Comparison of ENCODE assay signal across 12 mouse cellular contexts in the genomic region with DNA sequence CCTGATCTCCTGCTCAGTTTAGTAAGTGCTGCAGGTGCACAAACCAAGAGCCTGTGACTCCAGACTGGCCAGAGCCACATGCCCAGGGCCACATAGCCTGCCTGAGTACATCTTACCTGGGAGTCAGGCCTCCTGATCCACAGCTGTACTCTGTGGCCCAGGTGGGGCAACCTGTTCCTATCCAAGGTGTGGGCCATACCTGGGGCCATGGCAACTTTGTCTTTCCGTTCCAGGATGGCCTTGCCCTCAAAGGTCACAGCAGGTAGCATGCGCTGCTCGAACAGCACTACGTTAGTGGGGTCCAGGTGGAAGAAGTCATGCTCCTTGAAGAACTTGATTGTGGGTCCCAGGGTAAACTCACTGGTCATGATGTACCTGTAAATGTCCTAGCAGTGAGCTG. TPM values are rescaled to one million over a fixed set of nuclear protein-coding genes. Genes with fewer than 3 reads are reported as not detected.
A peak's percentile ranks its signal among the peaks of the same experiment; 100 is the strongest.
DNase-seq lines count a peak whose midpoint lies in the region; ATAC-seq and TF ChIP-seq lines count a peak whose summit lies in the region.
"Had no signal": no experiment of that assay in that cellular context is flagged by ENCODE, and none has a peak within 500 bp of the region (broad histone marks: within the 10 kb centered on the region; RNA-seq: fewer than 3 reads in every experiment).

No protein-coding gene starts in this region.

- no peak for TF ChIP-seq CTCF in cerebellum, adult 2 months (IDR thresholded peaks at IDR 0.05; ENCODE audit: borderline replicate concordance, insufficient read depth, low read depth, low read length)

- H3K4me2 ChIP-seq in midbrain, embryonic 14.5 days (ENCODE audit: low read length): no peak overlapping the region; the same call in 1 of the 2 replicates
- H3K4me2 ChIP-seq in midbrain, embryonic 11.5 days: no peak overlapping the region
- peak overlapping the region; percentile 95 for H3K4me2 ChIP-seq in intestine, embryonic 15.5 days (replicated peaks)
- H3K4me2 ChIP-seq in stomach, embryonic 14.5 days (replicated peaks; ENCODE audit: low read depth, low read length): peak overlapping the region; percentile 99

- DNase-seq in heart, embryonic 10.5 days (ENCODE audit: low spot score): no peak
- no peak for DNase-seq in heart, adult 18-20 months
- DNase-seq in midbrain, embryonic 14.5 days: no peak
- DNase-seq in midbrain, embryonic 11.5 days (ENCODE audit: low spot score, missing footprints): no peak
- no peak for DNase-seq in testis, postnatal 14 days (ENCODE audit: low spot score)
- DNase-seq in cerebellum, adult 2 months: no peak
- DNase-seq: embryo, embryonic 11 days; right cerebral cortex, postnatal 25 days had no signal

- peaks cover 58% of the 10 kb centered on the region for H3K27me3 ChIP-seq in heart, embryonic 10.5 days (ENCODE audit: insufficient read depth, poor library complexity, severe bottlenecking)
- peaks cover 25% of the 10 kb centered on the region; the same call in 1 of the 2 replicates for H3K27me3 ChIP-seq in midbrain, embryonic 14.5 days (ENCODE audit: control insufficient read depth, insufficient read depth, low read length)
- peaks cover 26% of the 10 kb centered on the region for H3K27me3 ChIP-seq in midbrain, embryonic 11.5 days (ENCODE audit: control insufficient read depth, insufficient read depth, low read length)
- no peaks in the 10 kb centered on the region for H3K27me3 ChIP-seq in intestine, embryonic 15.5 days (replicated peaks)
- no peaks in the 10 kb centered on the region for H3K27me3 ChIP-seq in stomach, embryonic 14.5 days (ENCODE audit: control insufficient read depth, insufficient read depth, low read length)
- H3K27me3 ChIP-seq in cerebellum, adult 2 months (ENCODE audit: control insufficient read depth, insufficient read depth, low read length): no peaks in the 10 kb centered on the region

- H3K4me1 ChIP-seq in heart, embryonic 10.5 days: peaks cover 12% of the 10 kb centered on the region; the same call in 1 of the 2 replicates
- no peaks in the 10 kb centered on the region for H3K4me1 ChIP-seq in midbrain, embryonic 14.5 days (ENCODE audit: control insufficient read depth, insufficient read depth, low read length)
- peaks cover 2% of the 10 kb centered on the region for H3K4me1 ChIP-seq in midbrain, embryonic 11.5 days (ENCODE audit: control insufficient read depth, insufficient read depth, low read length)
- peaks cover 13% of the 10 kb centered on the region for H3K4me1 ChIP-seq in intestine, embryonic 15.5 days (replicated peaks)
- H3K4me1 ChIP-seq in stomach, embryonic 14.5 days (ENCODE audit: control insufficient read depth, insufficient read depth, low read length): peaks cover 7% of the 10 kb centered on the region; the same call in 1 of the 2 replicates
- no peaks in the 10 kb centered on the region for H3K4me1 ChIP-seq in cerebellum, adult 2 months (ENCODE audit: control insufficient read depth, insufficient read depth, low read length)

- H3K4me3 ChIP-seq in heart, embryonic 10.5 days: 0 out of 2 replicates have a peak overlapping the region, but pooled peaks have one; percentile 79
- H3K4me3 ChIP-seq in midbrain, embryonic 14.5 days (replicated peaks; ENCODE audit: low read depth, low read length): 0 out of 2 replicates have a peak overlapping the region, but pooled peaks have one; percentile 48
- no peak overlapping the region for H3K4me3 ChIP-seq in midbrain, embryonic 11.5 days (ENCODE audit: low read depth, low read length)
- peak overlapping the region; percentile 68 for H3K4me3 ChIP-seq in intestine, embryonic 15.5 days (replicated peaks)
- 0 out of 2 replicates have a peak overlapping the region, but pooled peaks have one; percentile 70 for H3K4me3 ChIP-seq in stomach, embryonic 14.5 days (ENCODE audit: low read depth, low read length)
- no peak overlapping the region for H3K4me3 ChIP-seq in cerebellum, adult 2 months (replicated peaks; ENCODE audit: insufficient read depth, low read depth, low read length)

- H3K36me3 ChIP-seq in heart, embryonic 10.5 days: no peaks in the 10 kb centered on the region; the same call in 1 of the 2 replicates
- H3K36me3 ChIP-seq in midbrain, embryonic 14.5 days (ENCODE audit: control insufficient read depth, insufficient read depth, low read length): no peaks in the 10 kb centered on the region
- no peaks in the 10 kb centered on the region for H3K36me3 ChIP-seq in midbrain, embryonic 11.5 days (ENCODE audit: control insufficient read depth, insufficient read depth, low read length)
- H3K36me3 ChIP-seq in intestine, embryonic 15.5 days: no peaks in the 10 kb centered on the region; the same call in 1 of the 2 replicates
- H3K36me3 ChIP-seq in stomach, embryonic 14.5 days (ENCODE audit: control insufficient read depth, insufficient read depth, low read length): no peaks in the 10 kb centered on the region

- TF ChIP-seq POLR2A in cerebellum, adult 2 months (IDR thresholded peaks at IDR 0.05; ENCODE audit: borderline replicate concordance, insufficient read depth, low read length): no peak

- no peak for ATAC-seq in midbrain, embryonic 14.5 days (ENCODE audit: low FRiP score, low TSS enrichment)
- ATAC-seq in midbrain, embryonic 11.5 days (ENCODE audit: low FRiP score): no peak
- no peak for ATAC-seq in intestine, embryonic 15.5 days
- no peak for ATAC-seq in stomach, embryonic 14.5 days (ENCODE audit: insufficient number of reproducible peaks, insufficient read depth, low FRiP score, low read depth)

- no peaks in the 10 kb centered on the region for H3K9me3 ChIP-seq in heart, embryonic 10.5 days
- H3K9me3 ChIP-seq in midbrain, embryonic 14.5 days (ENCODE audit: control insufficient read depth, low read length): no peaks in the 10 kb centered on the region
- no peaks in the 10 kb centered on the region for H3K9me3 ChIP-seq in midbrain, embryonic 11.5 days (ENCODE audit: control insufficient read depth, low read length)
- no peaks in the 10 kb centered on the region for H3K9me3 ChIP-seq in intestine, embryonic 15.5 days
- no peaks in the 10 kb centered on the region for H3K9me3 ChIP-seq in stomach, embryonic 14.5 days (ENCODE audit: control insufficient read depth, low read depth, low read length)

- H3K27ac ChIP-seq in heart, embryonic 10.5 days: no peak overlapping the region
- H3K27ac ChIP-seq in midbrain, embryonic 14.5 days (replicated peaks; ENCODE audit: low read depth, low read length): no peak overlapping the region
- no peak overlapping the region for H3K27ac ChIP-seq in midbrain, embryonic 11.5 days (ENCODE audit: low read depth, low read length)
- peak overlapping the region; percentile 75; the same call in 1 of the 2 replicates for H3K27ac ChIP-seq in intestine, embryonic 15.5 days
- H3K27ac ChIP-seq in stomach, embryonic 14.5 days (ENCODE audit: low read length): no peak overlapping the region
- no peak overlapping the region for H3K27ac ChIP-seq in cerebellum, adult 2 months (ENCODE audit: insufficient read depth, low read length)

- 84% methylated on average over 4 of the region's 4 CpGs for WGBS in heart, embryonic 10.5 days
- 86% methylated on average over 4 of the region's 4 CpGs for WGBS in midbrain, embryonic 14.5 days
- WGBS in midbrain, embryonic 11.5 days: 89% methylated on average over 4 of the region's 4 CpGs
- 78% methylated on average over 4 of the region's 4 CpGs for WGBS in intestine, embryonic 15.5 days
- 86% methylated on average over 4 of the region's 4 CpGs for WGBS in stomach, embryonic 14.5 days
- WGBS in cerebellum, adult 2 months: 96% methylated on average over 4 of the region's 4 CpGs

- no peak overlapping the region for H3K9ac ChIP-seq in midbrain, embryonic 14.5 days (replicated peaks; ENCODE audit: low read length)
- H3K9ac ChIP-seq in midbrain, embryonic 11.5 days (ENCODE audit: low read length): no peak overlapping the region
- peak overlapping the region; percentile 70 for H3K9ac ChIP-seq in intestine, embryonic 15.5 days
- no peak overlapping the region for H3K9ac ChIP-seq in stomach, embryonic 14.5 days (replicated peaks; ENCODE audit: low read depth, low read length)

RNA-seq across cellular contexts. Expression of gene Uap1l1, which starts 1.2 kb away (rescaled TPM):
- 9.5 and 12.7 TPM in 2 replicates for polyA plus RNA-seq in heart, embryonic 10.5 days (2016; fragmentation: Nextera tagmentation; extraction: Ambion mirVana)
- total RNA-seq in heart, adult 18-20 months (2021): 10 to 100 TPM; 10.3 to 11.8 TPM
- polyA plus RNA-seq in midbrain, embryonic 14.5 days (2014; fragmentation: Nextera tagmentation; extraction: Ambion mirVana): 2.6 and 5.3 TPM in 2 replicates
- polyA plus RNA-seq in midbrain, embryonic 11.5 days (2014; fragmentation: Nextera tagmentation; extraction: Ambion mirVana): 3.4 and 6.7 TPM in 2 replicates
- polyA plus RNA-seq in intestine, embryonic 15.5 days (2015; fragmentation: Nextera tagmentation; extraction: Ambion mirVana): 105 and 122 TPM in 2 replicates
- 21.9 and 27.2 TPM in 2 replicates for polyA plus RNA-seq in stomach, embryonic 14.5 days (2014; fragmentation: Nextera tagmentation; extraction: Ambion mirVana)
- 19.0 and 22.1 TPM in 2 replicates for polyA plus RNA-seq in cerebellum, adult 2 months (2012; rRNA removed)

RNA-seq across cellular contexts. Expression of gene Sapcd2, which starts 7.8 kb away (rescaled TPM):
- polyA plus RNA-seq in heart, embryonic 10.5 days (2016; fragmentation: Nextera tagmentation; extraction: Ambion mirVana): 26.8 and 31.8 TPM in 2 replicates
- not detected for total RNA-seq in heart, adult 18-20 months (2021)
- 13.0 and 15.4 TPM in 2 replicates for polyA plus RNA-seq in midbrain, embryonic 14.5 days (2014; fragmentation: Nextera tagmentation; extraction: Ambion mirVana)
- 47.9 and 53.3 TPM in 2 replicates for polyA plus RNA-seq in midbrain, embryonic 11.5 days (2014; fragmentation: Nextera tagmentation; extraction: Ambion mirVana)
- 46.8 and 48.8 TPM in 2 replicates for polyA plus RNA-seq in intestine, embryonic 15.5 days (2015; fragmentation: Nextera tagmentation; extraction: Ambion mirVana)
- polyA plus RNA-seq in stomach, embryonic 14.5 days (2014; fragmentation: Nextera tagmentation; extraction: Ambion mirVana): 31.3 and 36.4 TPM in 2 replicates
- 4.4 and 4.7 TPM in 2 replicates for polyA plus RNA-seq in cerebellum, adult 2 months (2012; rRNA removed)
- total RNA-seq: adrenal gland, adult 18-20 months had no signal

RNA-seq across cellular contexts. Expression of gene Dpp7, which starts 8.2 kb away (rescaled TPM):
- polyA plus RNA-seq in heart, embryonic 10.5 days (2016; fragmentation: Nextera tagmentation; extraction: Ambion mirVana): 12.9 and 19.1 TPM in 2 replicates
- total RNA-seq in heart, adult 18-20 months (2021): 1 to 10 TPM; 5.9 to 7.0 TPM
- polyA plus RNA-seq in midbrain, embryonic 14.5 days (2014; fragmentation: Nextera tagmentation; extraction: Ambion mirVana): 19.2 and 19.8 TPM in 2 replicates
- polyA plus RNA-seq in midbrain, embryonic 11.5 days (2014; fragmentation: Nextera tagmentation; extraction: Ambion mirVana): 15.9 and 16.0 TPM in 2 replicates
- polyA plus RNA-seq in intestine, embryonic 15.5 days (2015; fragmentation: Nextera tagmentation; extraction: Ambion mirVana): 46.0 and 48.6 TPM in 2 replicates
- polyA plus RNA-seq in stomach, embryonic 14.5 days (2014; fragmentation: Nextera tagmentation; extraction: Ambion mirVana): 16.8 and 19.5 TPM in 2 replicates
- polyA plus RNA-seq in cerebellum, adult 2 months (2012; rRNA removed): 63.1 and 71.2 TPM in 2 replicates

RNA-seq across cellular contexts. Expression of gene Entpd2, which starts 31.4 kb away (rescaled TPM):
- not detected in 2 replicates for polyA plus RNA-seq in heart, embryonic 10.5 days (2016; fragmentation: Nextera tagmentation; extraction: Ambion mirVana)
- 10 to 100 TPM; 13.7 to 14.5 TPM for total RNA-seq in heart, adult 18-20 months (2021)
- 2.0 and 2.1 TPM in 2 replicates for polyA plus RNA-seq in midbrain, embryonic 14.5 days (2014; fragmentation: Nextera tagmentation; extraction: Ambion mirVana)
- 0.12 and 0.23 TPM in 2 replicates for polyA plus RNA-seq in midbrain, embryonic 11.5 days (2014; fragmentation: Nextera tagmentation; extraction: Ambion mirVana)
- 12.1 and 15.6 TPM in 2 replicates for polyA plus RNA-seq in intestine, embryonic 15.5 days (2015; fragmentation: Nextera tagmentation; extraction: Ambion mirVana)
- 8.0 and 9.0 TPM in 2 replicates for polyA plus RNA-seq in stomach, embryonic 14.5 days (2014; fragmentation: Nextera tagmentation; extraction: Ambion mirVana)
- polyA plus RNA-seq in cerebellum, adult 2 months (2012; rRNA removed): 12.3 and 12.5 TPM in 2 replicates
- polyA plus RNA-seq: limb, embryonic 11.5 days had no signal

RNA-seq across cellular contexts. Expression of gene Man1b1, which starts 32.2 kb away (rescaled TPM):
- 31.7 and 52.3 TPM in 2 replicates for polyA plus RNA-seq in heart, embryonic 10.5 days (2016; fragmentation: Nextera tagmentation; extraction: Ambion mirVana)
- total RNA-seq in heart, adult 18-20 months (2021): 10 to 100 TPM; 20.8 to 23.6 TPM
- 71.2 and 78.7 TPM in 2 replicates for polyA plus RNA-seq in midbrain, embryonic 14.5 days (2014; fragmentation: Nextera tagmentation; extraction: Ambion mirVana)
- polyA plus RNA-seq in midbrain, embryonic 11.5 days (2014; fragmentation: Nextera tagmentation; extraction: Ambion mirVana): 87.2 and 88.1 TPM in 2 replicates
- polyA plus RNA-seq in intestine, embryonic 15.5 days (2015; fragmentation: Nextera tagmentation; extraction: Ambion mirVana): 40.2 and 40.8 TPM in 2 replicates
- 98.7 and 111 TPM in 2 replicates for polyA plus RNA-seq in stomach, embryonic 14.5 days (2014; fragmentation: Nextera tagmentation; extraction: Ambion mirVana)
- polyA plus RNA-seq in cerebellum, adult 2 months (2012; rRNA removed): 33.2 and 34.1 TPM in 2 replicates

Comparison
In these comparisons a context has a peak if more than half of its experiments do, and no peak if none do; other contexts are left out.
1. H3K4me3 ChIP-seq: peak in heart, embryonic 10.5 days (single experiment), midbrain, embryonic 14.5 days (single experiment), intestine, embryonic 15.5 days (single experiment) and stomach, embryonic 14.5 days (single experiment); none in midbrain, embryonic 11.5 days (single experiment) and cerebellum, adult 2 months (single experiment).
2. H3K4me2 ChIP-seq: peak in intestine, embryonic 15.5 days (single experiment) and stomach, embryonic 14.5 days (single experiment); none in midbrain, embryonic 14.5 days (single experiment) and midbrain, embryonic 11.5 days (single experiment).